Mouse (Mus musculus) hindbrain, postnatal 0 days (tissue): ENCODE data around the gene Macrod2. TPM values are rescaled to one million over a fixed set of nuclear protein-coding genes. Genes with fewer than 3 reads are reported as not detected.
A peak's percentile ranks its signal among the peaks of the same experiment; 100 is the strongest.

Experiments
- ATAC-seq: fragments of 200-750 bp; cut with Nextera tagmentation; 2 replicates; pipeline ENCODE4 v1.8.0; 2017; ENCODE audit warnings: mild to moderate bottlenecking, moderate TSS enrichment, moderate library complexity
- DNase-seq: peaks from one replicate; pipeline ENCODE4 v3.0.0-alpha.2; 2015; ENCODE audit warnings: low spot score
- H3K27ac ChIP-seq: fragments of 300-500 bp; sonication (generic); 2 replicates; pipeline ENCODE4 v1.5.1; 2014; ENCODE audit warnings: mild to moderate bottlenecking
- H3K27me3 ChIP-seq: fragments of 300-500 bp; sonication (generic); 2 replicates; pipeline ENCODE4 v1.6.1; 2014; ENCODE audit warnings: low read length, mixed read lengths; ENCODE audit not compliant: insufficient read depth
- H3K36me3 ChIP-seq: fragments of 300-500 bp; sonication (generic); 2 replicates; pipeline ENCODE4 v1.6.1; 2014; ENCODE audit warnings: low read length, mixed read lengths; ENCODE audit not compliant: insufficient read depth
- H3K4me1 ChIP-seq: fragments of 300-500 bp; sonication (generic); 2 replicates; pipeline ENCODE4 v1.6.1; 2014; ENCODE audit warnings: antibody characterized with exemption, low read length, mixed read lengths; ENCODE audit not compliant: insufficient read depth
- H3K4me2 ChIP-seq: fragments of 300-500 bp; sonication (generic); 2 replicates; pipeline ENCODE4 v1.6.1; 2014; ENCODE audit warnings: low read depth, mild to moderate bottlenecking, low read length, moderate library complexity, mixed read lengths
- H3K4me3 ChIP-seq: fragments of 300-500 bp; sonication (generic); 2 replicates; pipeline ENCODE4 v1.5.1; 2014; ENCODE audit warnings: low read length
- H3K9ac ChIP-seq: fragments of 300-500 bp; sonication (generic); replicated peaks from 2 replicates; pipeline ENCODE4 v1.6.1; 2014; ENCODE audit warnings: mild to moderate bottlenecking, low read length, moderate library complexity, mixed read lengths
- H3K9me3 ChIP-seq: fragments of 300-500 bp; sonication (generic); 2 replicates; pipeline ENCODE4 v1.6.1; 2016; ENCODE audit warnings: low read length, mixed read lengths
- CTCF ChIP-seq: IDR thresholded peaks from 2 replicates; pipeline ENCODE4 v1.5.1; 2016; ENCODE audit warnings: antibody characterized with exemption, control low read depth, low read depth
- WGBS: fragments of 180-500 bp; shearing (Covaris S2); extraction: QIAGEN DNeasy Blood & Tissue Kit; methylation state at CpG from one replicate; pipeline ENCODE4 v1.1.7; 2014; 5-methylcytosine and 5-hydroxymethylcytosine counted together
- polyA plus RNA-seq: library from polyadenylated mRNA; unstranded; fragments of >200 nt; fragmentation: Nextera tagmentation; extraction: Ambion mirVana; gene quantifications from 2 replicates; pipeline ENCODE4 v1.2.1, GENCODE M21; 2015
- total RNA-seq: library from RNA; depleted of rRNA; stranded (reverse); fragments of >200 nt; gene quantifications from 2 replicates; pipeline ENCODE4 v1.2.3, GENCODE M21; 2014

Macrod2 gene
- total and polyA plus RNA-seq, 2 experiments from 2014 or later: 18.3 to 60.0 TPM

GRCm38 (mm10) chr2:141876958-141877357 is 1481.8 kb downstream of the Macrod2 start:
- Histone ChIP-seq H3K9me3 (no peaks in the 10 kb centered on the region), H3K4me1 (no peaks in the 10 kb centered on the region), H3K27ac (no peak overlapping the region), H3K27me3 (no peaks in the 10 kb centered on the region), H3K36me3 (no peaks in the 10 kb centered on the region), H3K4me3 (no peak overlapping the region), H3K9ac (no peak overlapping the region), H3K4me2 (no peak overlapping the region)
- no peak for DNase-seq
- no peak for TF ChIP-seq CTCF
- WGBS: 80% methylated on average over 2 of the region's 2 CpGs
- ATAC-seq: no peak

- H3K9me3 ChIP-seq: no peaks in the 10 kb centered on the region
- WGBS: 81% methylated on average over 1 of the region's 1 CpGs
- H3K4me3 ChIP-seq: no peak overlapping the region
- H3K27me3 ChIP-seq: no peaks in the 10 kb centered on the region
- no peak for ATAC-seq
- DNase-seq: no peak
- H3K36me3 ChIP-seq: no peaks in the 10 kb centered on the region
- no peak for TF ChIP-seq CTCF
- no peak overlapping the region for H3K4me2 ChIP-seq
- no peak overlapping the region for H3K27ac ChIP-seq
- no peak overlapping the region for H3K9ac ChIP-seq
- no peaks in the 10 kb centered on the region for H3K4me1 ChIP-seq
These were observed 1483.4 kb downstream of the Macrod2 start for GRCm38 (mm10) chr2:141878473-141878872.

GRCm38 (mm10) chr2:141879711-141880110 is 1484.6 kb downstream of the Macrod2 start:
- Histone ChIP-seq H3K27me3 (no peaks in the 10 kb centered on the region), H3K4me1 (no peaks in the 10 kb centered on the region), H3K9ac (no peak overlapping the region), H3K36me3 (no peaks in the 10 kb centered on the region), H3K9me3 (no peaks in the 10 kb centered on the region), H3K27ac (no peak overlapping the region), H3K4me3 (no peak overlapping the region), H3K4me2 (no peak overlapping the region)
- TF ChIP-seq CTCF: no peak
- ATAC-seq (no peak), DNase-seq (no peak)
- WGBS: 43% methylated on average over 9 of the region's 9 CpGs

- H3K27ac ChIP-seq: no peak overlapping the region
- no peak overlapping the region for H3K4me2 ChIP-seq
- WGBS: 71% methylated on average over 11 of the region's 11 CpGs
- no peak overlapping the region for H3K9ac ChIP-seq
- no peaks in the 10 kb centered on the region for H3K27me3 ChIP-seq
- no peak for TF ChIP-seq CTCF
- DNase-seq: no peak
- no peak for ATAC-seq
- H3K9me3 ChIP-seq: no peaks in the 10 kb centered on the region
- no peaks in the 10 kb centered on the region for H3K4me1 ChIP-seq
- H3K4me3 ChIP-seq: no peak overlapping the region
- H3K36me3 ChIP-seq: no peaks in the 10 kb centered on the region
These were observed 1491.8 kb downstream of the Macrod2 start for GRCm38 (mm10) chr2:141886694-141887474.

GRCm38 (mm10) chr2:141889497-141889896 is 1494.4 kb downstream of the Macrod2 start:
- Histone ChIP-seq H3K9ac (no peak overlapping the region), H3K36me3 (no peaks in the 10 kb centered on the region), H3K4me2 (no peak overlapping the region), H3K4me1 (no peaks in the 10 kb centered on the region), H3K27me3 (no peaks in the 10 kb centered on the region), H3K27ac (no peak overlapping the region), H3K4me3 (no peak overlapping the region), H3K9me3 (no peaks in the 10 kb centered on the region)
- ATAC-seq (no peak), DNase-seq (no peak)
- 78% methylated on average over 2 of the region's 2 CpGs for WGBS
- no peak for TF ChIP-seq CTCF

GRCm38 (mm10) chr2:141897951-141898350 is 1502.8 kb downstream of the Macrod2 start:
- H3K4me1 ChIP-seq: no peaks in the 10 kb centered on the region
- no peak overlapping the region for H3K27ac ChIP-seq
- no peak for DNase-seq
- H3K9ac ChIP-seq: no peak overlapping the region
- H3K4me2 ChIP-seq: no peak overlapping the region
- no peaks in the 10 kb centered on the region for H3K36me3 ChIP-seq
- no peaks in the 10 kb centered on the region for H3K27me3 ChIP-seq
- no peak overlapping the region for H3K4me3 ChIP-seq
- ATAC-seq: no peak
- TF ChIP-seq CTCF: no peak
- H3K9me3 ChIP-seq: no peaks in the 10 kb centered on the region

- no peak overlapping the region for H3K4me2 ChIP-seq
- 56% methylated on average over 6 of the region's 6 CpGs for WGBS
- H3K4me1 ChIP-seq: no peaks in the 10 kb centered on the region
- ATAC-seq (no peak), DNase-seq (peak; percentile 2)
- H3K9ac ChIP-seq: no peak overlapping the region
- no peak overlapping the region for H3K27ac ChIP-seq
- H3K27me3 ChIP-seq: no peaks in the 10 kb centered on the region
- H3K4me3 ChIP-seq: no peak overlapping the region
- no peak for TF ChIP-seq CTCF
- no peaks in the 10 kb centered on the region for H3K9me3 ChIP-seq
- H3K36me3 ChIP-seq: no peaks in the 10 kb centered on the region
These were observed 1516.8 kb downstream of the Macrod2 start for GRCm38 (mm10) chr2:141911831-141912447.
